Mouse (Mus musculus) heart, postnatal 25 days (tissue): ENCODE data around the gene Acot1. TPM values are rescaled to one million over a fixed set of nuclear protein-coding genes. Genes with fewer than 3 reads are reported as not detected.

ENCODE experiments used
- DNase-seq: peaks from one replicate; pipeline ENCODE4 v3.0.0; 2022; ENCODE audit warnings: low spot score
- intact Hi-C: fragments of 180-260 bp; cut with DNase I; formaldehyde crosslinking; loops from one replicate; pipeline ENCODE4 v1.15.1; 2025
- total RNA-seq, 2 experiments: library from RNA; stranded (reverse); gene quantifications; 2 replicates each; pipeline ENCODE4 v1.2.3; 2021

Gene Acot1
- total RNA-seq, 2 experiments from 2014 or later: 35.8 to 47.2 TPM

- intact Hi-C loops: no loop called here
- no peak for DNase-seq
Measured at GRCm38 (mm10) chr12:84053173-84053572, 43.9 kb downstream of the Acot1 start.

GRCm38 (mm10) chr12:84053679-84054391 lies 44.5 kb downstream of the Acot1 start:
- intact Hi-C loops: no loop called here
- no peak for DNase-seq

- no peak for DNase-seq
- intact Hi-C loops: loop anchor here (2.0 kb wide), 1 partner anchor 88 kb away; no protein-coding TSS in a partner anchor
Measured at GRCm38 (mm10) chr12:84060946-84061345, 51.7 kb downstream of the Acot1 start.

GRCm38 (mm10) chr12:84062336-84062735 lies 53.0 kb downstream of the Acot1 start:
- DNase-seq: no peak
- intact Hi-C loops: no loop called here

GRCm38 (mm10) chr12:84063228-84063627 lies 53.9 kb downstream of the Acot1 start:
- intact Hi-C loops: no loop called here
- no peak for DNase-seq

- no peak for DNase-seq
- intact Hi-C loops: no loop called here
Measured at GRCm38 (mm10) chr12:84063833-84064232, 54.5 kb downstream of the Acot1 start.

GRCm38 (mm10) chr12:84064621-84065020 lies 55.3 kb downstream of the Acot1 start:
- intact Hi-C loops: no loop called here
- no peak for DNase-seq

GRCm38 (mm10) chr12:84067752-84068151 lies 58.5 kb downstream of the Acot1 start:
- intact Hi-C loops: no loop called here
- DNase-seq: no peak

Other genes with a start within 250 kb of the Acot1 start
- gene Papln, start 245.9 kb upstream of the Acot1 start, total RNA-seq: 10 to 100 TPM in 1 of 2 experiments, 1 to 10 TPM in 1; 9.6 to 13.4 TPM
- gene Numb, start 87.6 kb upstream of the Acot1 start, total RNA-seq: 10 to 100 TPM; 29.5 to 36.3 TPM
- gene Riox1, start 58.9 kb upstream of the Acot1 start, total RNA-seq: 1 to 10 TPM; 5.2 to 5.5 TPM
- gene Heatr4, start 24.6 kb upstream of the Acot1 start, total RNA-seq: not detected
- gene Acot2, start 21.6 kb upstream of the Acot1 start, total RNA-seq: 100 to 1,000 TPM; 100 to 107 TPM
- 1 to 10 TPM in 1 of 2 experiments, under 1 TPM in 1; 0.94 to 1.5 TPM for gene Acot4, start 28.9 kb downstream of the Acot1 start, total RNA-seq
- not detected for gene Gm49366, start 29.4 kb downstream of the Acot1 start, total RNA-seq
- gene Acot3, start 42.7 kb downstream of the Acot1 start, total RNA-seq: 1 to 10 TPM; 1.7 TPM
- gene Acot5, start 59.8 kb downstream of the Acot1 start, total RNA-seq: not detected
- 1 to 10 TPM; 2.2 to 2.4 TPM for gene Acot6, start 91.2 kb downstream of the Acot1 start, total RNA-seq
- gene Dnal1, start 104.9 kb downstream of the Acot1 start, total RNA-seq: 10 to 100 TPM in 1 of 2 experiments, 1 to 10 TPM in 1; 8.2 to 10.1 TPM
- gene Pnma1, start 139.0 kb downstream of the Acot1 start, total RNA-seq: under 1 TPM; 0.14 to 0.18 TPM
- 10 to 100 TPM; 13.8 to 17.7 TPM for gene Elmsan1, start 209.4 kb downstream of the Acot1 start, total RNA-seq